Mouse (Mus musculus) cerebellum, adult 2 months (tissue): ENCODE measurements around the gene Yap1. TPM values are rescaled to one million over a fixed set of nuclear protein-coding genes. Genes with fewer than 3 reads are reported as not detected.

Source experiments
- DNase-seq, 2 experiments: peaks; one replicate each; pipeline ENCODE4 v3.0.0; 2021
- H3K27ac ChIP-seq: fragments of 200-500 bp; 2 replicates; pipeline ENCODE4 v1.5.1; 2012; ENCODE audit warnings: low read length, control low read depth, inconsistent platforms; ENCODE audit not compliant: insufficient read depth
- H3K27me3 ChIP-seq: fragments of 200-500 bp; 2 replicates; pipeline ENCODE4 v1.6.1; 2012; ENCODE audit warnings: inconsistent platforms, mild to moderate bottlenecking, low read length, moderate library complexity; ENCODE audit not compliant: control insufficient read depth, insufficient read depth
- H3K4me1 ChIP-seq: fragments of 200-500 bp; 2 replicates; pipeline ENCODE4 v1.6.1; 2011; ENCODE audit warnings: low read length; ENCODE audit not compliant: control insufficient read depth, insufficient read depth
- H3K4me3 ChIP-seq: fragments of 200-500 bp; replicated peaks from 2 replicates; pipeline ENCODE3; 2011; ENCODE audit warnings: mild to moderate bottlenecking, low read depth, low read length, control low read depth; ENCODE audit not compliant: insufficient read depth
- CTCF ChIP-seq: fragments of 200-500 bp; IDR thresholded peaks from 2 replicates; pipeline ENCODE4 v1.5.1; 2011; ENCODE audit warnings: low read depth, mild to moderate bottlenecking, control low read depth, low read length, moderate library complexity, borderline replicate concordance; ENCODE audit not compliant: insufficient read depth
- POLR2A ChIP-seq: fragments of 200-500 bp; IDR thresholded peaks from 2 replicates; pipeline ENCODE4 v1.6.1; 2011; ENCODE audit warnings: low read length, control low read depth, borderline replicate concordance; ENCODE audit not compliant: insufficient read depth
- WGBS: fragments of 180-500 bp; shearing (Covaris S2); methylation state at CpG from one replicate; pipeline ENCODE4 v1.1.7; 2018; 5-methylcytosine and 5-hydroxymethylcytosine counted together
- polyA plus RNA-seq: library from polyadenylated mRNA; depleted of rRNA; stranded (reverse); fragments of >200 nt; gene quantifications from 2 replicates; pipeline ENCODE4 v1.2.3, GENCODE M21; 2012

Yap1 gene
- polyA plus RNA-seq, 1 experiment: 8.5 TPM

- WGBS: 77% methylated on average over 4 of the region's 4 CpGs
Observed at GRCm38 (mm10) chr9:7984287-7984686, 20.1 kb downstream of the Yap1 start.

GRCm38 (mm10) chr9:7983665-7984064 is 20.7 kb downstream of the Yap1 start:
- Histone ChIP-seq H3K4me3 (no peak overlapping the region), H3K4me1 (no peaks in the 10 kb centered on the region), H3K27me3 (no peaks in the 10 kb centered on the region), H3K27ac (no peak overlapping the region)
- no peak for TF ChIP-seq CTCF
- TF ChIP-seq POLR2A: no peak
- WGBS: 29% methylated on average over 2 of the region's 2 CpGs
- DNase-seq: no peak

More at GRCm38 (mm10) chr9:7984287-7984686, 20.1 kb downstream of the Yap1 start:
- H3K4me3 ChIP-seq: no peak overlapping the region
- H3K27ac ChIP-seq: no peak overlapping the region
- no peaks in the 10 kb centered on the region for H3K27me3 ChIP-seq
- TF ChIP-seq CTCF (no peak), POLR2A (no peak)
- no peaks in the 10 kb centered on the region for H3K4me1 ChIP-seq
- DNase-seq: no peak

- H3K27me3 ChIP-seq: no peaks in the 10 kb centered on the region
- H3K27ac ChIP-seq: no peak overlapping the region
- 86% methylated on average over 2 of the region's 2 CpGs for WGBS
- DNase-seq: no peak
- H3K4me3 ChIP-seq: no peak overlapping the region
- no peaks in the 10 kb centered on the region for H3K4me1 ChIP-seq
- no peak for TF ChIP-seq CTCF
- TF ChIP-seq POLR2A: no peak
Observed at GRCm38 (mm10) chr9:7980162-7980561, 24.2 kb downstream of the Yap1 start.

GRCm38 (mm10) chr9:7979153-7979916 is 25.1 kb downstream of the Yap1 start:
- WGBS: 89% methylated on average over 11 of the region's 11 CpGs
- Histone ChIP-seq H3K4me3 (no peak overlapping the region), H3K27ac (no peak overlapping the region), H3K4me1 (no peaks in the 10 kb centered on the region), H3K27me3 (no peaks in the 10 kb centered on the region)
- DNase-seq: no peak
- TF ChIP-seq CTCF: no peak
- TF ChIP-seq POLR2A: no peak

- Histone ChIP-seq H3K4me1 (no peaks in the 10 kb centered on the region), H3K27ac (no peak overlapping the region), H3K4me3 (no peak overlapping the region), H3K27me3 (no peaks in the 10 kb centered on the region)
- DNase-seq: no peak
- TF ChIP-seq POLR2A (no peak), CTCF (no peak)
- WGBS: 98% methylated on average over 3 of the region's 3 CpGs
Observed at GRCm38 (mm10) chr9:7978502-7978901, 25.9 kb downstream of the Yap1 start.

DNA sequence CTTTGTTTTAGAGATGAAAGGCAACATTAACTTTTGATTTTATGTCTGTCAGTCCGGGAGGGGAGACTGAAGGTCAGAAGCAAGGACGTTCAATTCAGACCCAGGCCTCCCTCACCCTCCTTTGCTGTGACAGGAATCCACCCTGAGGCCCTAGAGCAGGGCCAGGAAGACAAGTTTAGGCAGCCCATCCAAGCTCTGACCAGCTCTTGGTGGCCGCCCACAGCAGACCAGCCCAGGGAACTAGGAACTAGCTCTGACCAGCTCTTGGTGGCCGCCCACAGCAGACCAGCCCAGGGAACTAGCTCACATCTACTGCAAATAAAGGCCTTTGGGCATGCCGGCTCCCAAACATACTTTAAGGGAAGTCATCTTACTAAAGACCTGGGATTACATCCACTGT is 26.8 kb downstream of the Yap1 start:
- DNase-seq: no peak
- no peaks in the 10 kb centered on the region for H3K4me1 ChIP-seq
- TF ChIP-seq POLR2A (no peak), CTCF (no peak)
- WGBS: 90% methylated on average over 5 of the region's 5 CpGs
- no peak overlapping the region for H3K27ac ChIP-seq
- no peaks in the 10 kb centered on the region for H3K27me3 ChIP-seq
- no peak overlapping the region for H3K4me3 ChIP-seq

- Histone ChIP-seq H3K27me3 (no peaks in the 10 kb centered on the region), H3K4me1 (no peaks in the 10 kb centered on the region), H3K27ac (no peak overlapping the region), H3K4me3 (no peak overlapping the region)
- TF ChIP-seq CTCF (no peak), POLR2A (no peak)
- DNase-seq: no peak
- 90% methylated on average over 2 of the region's 2 CpGs for WGBS
Observed at GRCm38 (mm10) chr9:7971993-7972392, 32.4 kb downstream of the Yap1 start.

DNA sequence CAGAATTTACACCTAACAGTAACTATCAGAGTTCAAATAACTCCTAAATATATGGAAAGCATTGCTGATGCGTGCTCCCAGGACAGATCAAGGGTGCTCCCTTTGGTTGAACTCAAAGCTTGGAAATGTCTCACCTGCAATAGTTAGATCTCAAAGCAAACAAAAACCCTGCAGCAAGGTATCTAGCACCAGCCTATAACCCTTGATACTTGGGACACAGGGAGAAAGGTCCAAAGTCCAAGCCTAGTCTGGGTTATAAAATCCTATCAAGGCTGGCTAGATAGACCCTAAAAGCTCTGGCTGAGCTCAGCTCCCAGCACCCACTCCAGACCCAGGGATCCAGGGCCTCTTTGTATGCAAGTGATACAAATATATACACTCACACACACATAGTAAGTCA is 36.4 kb downstream of the Yap1 start:
- Histone ChIP-seq H3K4me1 (no peaks in the 10 kb centered on the region), H3K27me3 (no peaks in the 10 kb centered on the region), H3K4me3 (no peak overlapping the region), H3K27ac (no peak overlapping the region)
- WGBS: 98% methylated on average over 1 of the region's 1 CpGs
- DNase-seq: no peak
- TF ChIP-seq POLR2A: no peak
- no peak for TF ChIP-seq CTCF
